Mouse (Mus musculus) myocyte (in vitro differentiated cells): Measurements from ENCODE around the gene Tagln.
A peak's percentile ranks its signal among the peaks of the same experiment; 100 is the strongest.

Experiments used
- MYOD1 ChIP-seq, 3 experiments: IDR thresholded peaks; one replicate each; pipeline ENCODE4 v1.6.1; 2011; ENCODE audit warnings: control low read depth in 2 of 3, low read depth in 2 of 3, mild to moderate bottlenecking in 2 of 3, moderate library complexity in 1 of 3; ENCODE audit not compliant: insufficient read length in 2 of 3, control insufficient read depth in 1 of 3
- MYOG ChIP-seq, 3 experiments: IDR thresholded peaks; one replicate each; pipeline ENCODE4 v1.6.1; 2011; ENCODE audit warnings: control low read depth in 2 of 3, low read depth in 2 of 3, mild to moderate bottlenecking in 2 of 3; ENCODE audit not compliant: insufficient read length in 2 of 3, control insufficient read depth in 1 of 3, insufficient read depth in 1 of 3
- POLR2A ChIP-seq: IDR thresholded peaks from one replicate; pipeline ENCODE4 v1.6.1; 2011; ENCODE audit warnings: low read depth, mild to moderate bottlenecking, control low read depth, moderate library complexity; ENCODE audit not compliant: insufficient read length
- SRF ChIP-seq: IDR thresholded peaks from one replicate; pipeline ENCODE4 v1.6.1; 2011; ENCODE audit warnings: low read depth; ENCODE audit not compliant: control insufficient read depth, insufficient read length
- TCF12 ChIP-seq: IDR thresholded peaks from one replicate; pipeline ENCODE4 v1.6.1; 2011; ENCODE audit warnings: mild to moderate bottlenecking, control low read depth; ENCODE audit not compliant: poor library complexity, insufficient read depth, severe bottlenecking
- TCF3 ChIP-seq: IDR thresholded peaks from one replicate; pipeline ENCODE4 v1.6.1; 2011; ENCODE audit warnings: low read depth, control low read depth; ENCODE audit not compliant: insufficient read length

DNA sequence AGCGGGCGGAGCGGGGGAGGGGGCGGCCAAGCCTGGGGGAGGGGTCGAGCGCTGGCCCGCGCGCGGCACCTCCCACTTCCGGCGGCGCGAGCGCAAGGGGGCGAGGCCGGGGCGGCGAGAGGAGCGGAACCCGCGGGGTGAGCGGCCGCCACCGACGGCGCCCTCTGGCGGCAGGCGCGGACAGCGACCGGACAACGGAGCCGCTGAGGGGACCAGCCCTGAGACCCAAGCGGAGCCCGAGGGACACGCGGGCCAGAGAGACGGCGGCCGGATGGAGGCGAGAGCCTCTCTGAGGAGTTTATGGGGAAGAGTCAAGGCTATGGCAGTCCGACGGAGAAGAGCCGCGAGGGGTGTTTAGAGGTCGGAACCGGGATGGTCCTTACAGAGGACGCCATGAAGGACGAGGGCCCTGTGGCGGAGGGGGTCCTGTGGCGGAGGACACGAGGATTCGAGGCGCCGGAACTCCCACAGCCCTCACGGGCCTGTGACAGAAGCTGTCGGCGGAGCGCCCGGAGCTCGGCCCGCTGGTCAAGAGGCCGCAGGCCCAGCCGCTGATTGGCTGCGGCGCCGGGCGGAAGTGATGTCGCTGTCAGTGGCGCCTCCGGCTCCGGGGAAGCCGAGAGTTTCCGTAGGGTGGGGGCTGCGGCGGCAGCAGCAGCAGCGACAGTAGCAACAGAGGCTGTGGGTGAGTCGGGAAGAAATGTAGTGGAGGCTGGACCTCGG is 29.3 kb downstream of the Tagln start, which contains the start of the genes Pcsk7 and Rnf214:
- TF ChIP-seq TCF12 (no peak), MYOD1 (IDR thresholded peaks at IDR 0.05; ENCODE audit: control insufficient read depth in 1 of 3, insufficient read length in 2 of 3, low read depth in 2 of 3) (peak in 1 of 3 experiments; percentile 56), TCF3 (no peak), SRF (no peak), POLR2A (peak; percentile 87), MYOG (IDR thresholded peaks at IDR 0.05; ENCODE audit: control insufficient read depth in 1 of 3, insufficient read depth in 1 of 3, insufficient read length in 2 of 3, low read depth in 2 of 3) (no peak)
